Mouse (Mus musculus) activated CD4-positive, CD25-positive, alpha-beta regulatory T cell, adult 4 months (primary cell): Measurements from ENCODE around the gene Sesn2. TPM values are rescaled to one million over a fixed set of nuclear protein-coding genes. Genes with fewer than 3 reads are reported as not detected.

Experiments
- ATAC-seq: one replicate; pipeline ENCODE4 v1.8.0; 2017
- polyA plus RNA-seq, 2 experiments: library from polyadenylated mRNA; unstranded; fragments of 100-300 nt; shearing (Covaris generic); gene quantifications; one replicate each; pipeline ENCODE4 v1.2.1; 2017

Sesn2 gene
- polyA plus RNA-seq, 2 experiments from 2014 or later = 1.7 to 5.4 TPM

DNA sequence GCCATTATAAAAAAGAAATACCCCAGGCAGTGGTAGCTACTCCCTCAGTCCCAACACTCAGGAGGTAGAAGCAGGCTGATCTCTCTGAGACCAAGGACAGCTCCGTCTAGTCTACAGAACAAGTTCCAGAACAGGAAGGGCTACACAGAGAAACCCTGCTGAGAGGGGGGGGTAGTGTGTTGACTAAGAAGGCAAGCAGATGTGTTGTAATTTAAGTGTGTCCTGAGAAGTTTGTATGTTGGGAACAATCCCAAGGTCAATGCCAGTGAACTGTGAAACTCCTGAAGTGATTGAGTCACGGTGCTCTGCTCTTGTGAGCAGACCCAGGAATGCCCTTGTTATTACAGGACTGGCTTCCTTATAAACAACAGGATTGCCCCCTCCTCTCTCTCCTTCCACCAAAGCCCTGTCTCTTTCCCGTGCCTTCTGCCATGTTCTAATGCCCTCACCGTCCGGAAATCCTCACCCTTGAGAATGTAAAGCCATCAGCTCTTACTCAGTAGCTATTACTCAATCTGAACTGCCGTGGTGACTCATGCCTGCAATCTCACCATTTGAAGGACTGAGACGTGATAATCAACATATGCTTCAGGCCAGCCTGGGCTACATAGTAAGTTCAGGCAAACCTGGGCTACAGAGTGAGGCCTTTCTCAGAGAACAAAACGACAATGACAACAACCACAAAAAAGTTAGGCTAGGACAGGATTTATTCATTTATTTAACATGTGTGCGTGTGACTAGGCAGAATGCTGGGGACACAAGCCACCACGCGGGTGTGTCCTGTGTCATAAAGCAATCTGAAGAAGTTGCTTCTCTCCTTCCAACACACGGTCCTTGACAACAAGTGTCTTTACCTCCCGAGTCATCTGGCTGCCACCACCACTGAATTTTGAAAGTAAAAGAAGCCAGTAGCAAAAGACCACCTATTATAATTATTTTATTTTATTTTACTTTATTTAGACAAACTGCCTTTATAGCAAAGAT lies 34.1 kb downstream of the Sesn2 start:
- no peak for ATAC-seq

DNA sequence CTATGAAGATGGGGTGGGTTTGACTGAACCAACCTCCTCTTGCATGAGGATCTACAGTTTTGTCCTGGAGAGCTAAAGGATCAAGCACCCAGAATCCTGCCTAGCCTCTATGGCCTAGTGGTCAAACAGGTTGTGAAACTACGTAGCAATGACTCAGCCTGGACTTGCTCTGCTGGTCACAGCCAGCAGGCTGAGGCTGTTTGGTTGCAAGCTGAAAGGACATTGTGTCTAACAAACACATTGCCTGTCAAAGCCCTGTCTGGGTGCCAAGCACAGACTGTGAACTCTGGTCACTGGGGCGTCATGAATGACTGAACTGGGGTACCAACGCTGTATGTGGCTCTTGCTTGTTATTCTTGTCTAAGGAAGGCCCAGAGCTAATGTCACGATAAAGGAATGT lies 35.7 kb downstream of the Sesn2 start:
- no peak for ATAC-seq

DNA sequence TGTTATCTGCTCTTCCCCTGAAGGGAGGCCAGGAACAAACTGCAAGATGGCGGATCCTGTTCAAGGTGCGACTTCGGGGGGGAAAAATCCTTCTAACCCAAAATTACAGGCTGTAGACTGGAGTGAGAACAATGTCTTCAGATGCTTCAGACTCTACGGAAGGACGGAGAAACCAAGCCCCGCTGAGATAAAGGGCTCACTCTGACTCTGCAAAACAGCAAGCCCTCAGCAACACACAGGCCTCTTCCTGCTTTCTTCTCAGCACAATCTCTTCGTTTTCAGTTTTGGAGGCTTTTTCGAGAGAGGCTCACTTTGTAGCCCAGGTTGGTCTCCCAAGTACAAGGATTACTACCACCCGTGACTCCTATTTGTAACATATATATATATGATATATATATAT lies 36.9 kb downstream of the Sesn2 start:
- ATAC-seq = no peak

DNA sequence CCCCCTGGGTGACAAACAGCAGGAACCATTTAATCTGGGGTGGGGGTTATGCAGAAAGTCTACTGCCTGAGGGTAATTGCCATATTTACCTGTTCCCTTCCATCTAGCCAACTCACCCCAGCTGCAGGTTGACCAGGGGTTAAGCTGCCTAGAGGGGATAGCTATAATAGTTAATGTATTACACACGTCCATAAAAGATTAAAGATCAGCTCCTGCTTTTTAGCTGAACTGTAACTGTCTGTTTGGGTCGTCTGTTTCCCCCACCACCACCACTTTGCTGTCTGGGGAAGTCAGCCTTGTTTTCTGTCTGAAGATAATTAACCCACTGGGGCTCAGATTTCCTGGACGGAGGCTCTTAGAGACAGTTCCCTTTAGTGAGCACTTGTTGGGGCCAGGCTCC lies 40.4 kb downstream of the Sesn2 start:
- no peak for ATAC-seq

DNA sequence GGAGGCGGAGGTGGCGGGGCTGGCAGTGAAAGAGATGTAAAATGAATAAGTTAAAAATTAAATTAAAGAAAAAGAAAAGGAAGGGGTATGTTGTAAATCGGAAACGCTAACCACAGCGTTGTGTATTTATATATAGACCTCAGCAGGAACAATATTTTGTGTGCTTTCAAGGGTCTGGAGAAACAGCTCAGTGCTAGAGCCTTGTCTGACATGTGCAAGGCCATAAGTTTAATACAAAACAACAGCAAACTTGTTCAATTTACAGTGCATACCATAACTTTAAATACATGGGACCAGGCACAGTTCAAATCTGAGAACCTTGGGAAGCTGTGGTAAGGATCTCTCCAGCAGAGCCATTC lies 46.1 kb downstream of the Sesn2 start:
- peak; percentile 8 for ATAC-seq

DNA sequence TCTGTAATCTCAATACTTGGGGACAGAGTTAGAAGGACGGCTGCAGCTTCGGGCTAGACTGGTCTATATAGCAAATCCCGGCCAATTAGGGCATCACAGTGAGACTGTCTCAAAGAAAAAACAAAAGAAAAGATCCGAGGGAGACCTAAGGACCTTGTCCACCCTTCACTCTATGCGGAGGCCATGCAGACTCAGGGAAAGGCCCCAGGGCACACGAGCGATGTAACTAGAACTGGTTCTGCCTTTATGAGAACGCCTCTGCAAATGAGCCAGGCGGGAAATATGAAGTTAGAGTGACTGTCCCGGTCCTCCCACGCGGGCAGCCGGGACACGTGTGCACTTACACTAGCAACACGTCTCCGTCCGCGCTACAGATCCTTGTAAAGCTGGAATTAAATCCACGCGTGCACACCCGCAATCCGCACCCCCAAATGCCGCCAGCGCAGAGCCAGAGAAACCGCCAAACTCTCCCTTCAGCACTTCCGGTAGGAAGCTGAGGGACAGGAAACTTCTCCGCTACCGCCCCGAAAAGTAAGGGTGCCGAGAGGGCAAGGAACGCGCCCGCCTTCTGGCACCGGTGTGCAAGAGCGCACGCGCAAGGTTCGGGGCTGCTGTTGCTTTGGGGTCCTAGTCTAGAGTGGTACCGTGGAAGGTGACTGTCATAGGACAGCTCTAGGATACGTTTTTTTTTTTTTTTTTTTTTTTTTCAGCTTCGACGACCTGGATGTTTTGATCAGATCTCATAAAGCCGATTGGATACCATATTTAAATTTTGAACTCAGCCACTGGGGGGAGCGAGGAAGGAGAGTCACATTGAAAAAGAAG lies 46.7 kb downstream of the Sesn2 start, which contains the start of gene Med18:
Gene Med18 (minus strand): TSS at position 492 of the 825 bp plus-strand sequence.
- ATAC-seq = peak; percentile 86

DNA sequence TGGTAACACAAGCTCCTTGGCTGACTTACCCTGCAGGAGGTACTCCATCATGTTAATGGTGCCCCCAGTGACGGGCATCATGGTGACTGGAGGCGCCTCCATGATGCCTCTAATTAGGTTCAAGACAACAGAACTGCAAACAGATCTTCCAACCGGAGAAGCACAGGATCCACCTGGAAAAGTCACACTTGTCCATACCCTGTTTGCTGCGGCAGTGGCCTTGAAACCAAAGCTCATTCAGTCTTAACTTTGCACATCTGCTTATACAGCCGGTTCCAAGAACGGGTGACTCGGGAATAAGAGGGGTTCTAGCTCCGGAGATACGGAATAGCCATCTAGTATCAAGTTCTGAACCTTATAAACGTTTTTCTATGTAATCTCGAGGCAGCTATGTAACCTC lies 47.5 kb downstream of the Sesn2 start:
- ATAC-seq = no peak

DNA sequence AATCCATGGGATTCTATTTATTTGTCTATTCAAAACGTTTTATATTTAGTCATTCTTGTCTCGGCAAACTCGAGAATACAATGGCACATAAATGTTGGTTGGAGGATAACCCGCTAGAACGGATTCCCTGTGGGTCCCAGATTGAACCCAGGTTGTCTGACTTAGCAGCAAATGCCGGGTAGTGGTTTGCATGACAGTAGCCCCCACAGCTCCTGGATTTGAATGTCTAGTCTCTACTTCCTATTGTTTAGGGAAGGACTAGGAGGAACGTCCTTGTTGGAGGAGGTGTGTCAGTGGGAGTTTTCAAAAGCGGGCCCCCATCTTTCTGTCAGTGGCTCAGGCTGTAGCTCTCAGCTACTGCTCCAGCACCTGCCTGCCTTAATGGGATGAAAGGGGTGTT lies 50.1 kb downstream of the Sesn2 start:
- ATAC-seq = no peak

DNA sequence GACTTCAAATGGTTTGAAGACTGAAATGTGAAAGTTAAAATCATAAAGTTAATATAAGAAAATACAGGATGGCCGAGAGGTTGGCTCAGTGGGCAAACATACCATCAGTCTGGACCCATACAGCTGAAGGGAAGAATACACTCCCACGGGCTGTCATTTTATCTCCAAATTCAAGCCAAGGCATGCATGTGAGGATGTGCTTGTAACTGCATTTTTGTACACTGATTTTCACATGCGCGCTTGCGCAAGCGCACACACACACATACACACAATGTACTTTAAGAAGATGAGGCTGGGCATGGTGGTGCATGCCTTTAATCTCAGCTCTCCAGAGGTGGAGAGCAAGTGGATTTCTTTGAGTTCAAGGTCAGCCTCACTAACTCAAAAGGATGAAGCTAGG lies 54.7 kb downstream of the Sesn2 start:
- ATAC-seq = no peak

DNA sequence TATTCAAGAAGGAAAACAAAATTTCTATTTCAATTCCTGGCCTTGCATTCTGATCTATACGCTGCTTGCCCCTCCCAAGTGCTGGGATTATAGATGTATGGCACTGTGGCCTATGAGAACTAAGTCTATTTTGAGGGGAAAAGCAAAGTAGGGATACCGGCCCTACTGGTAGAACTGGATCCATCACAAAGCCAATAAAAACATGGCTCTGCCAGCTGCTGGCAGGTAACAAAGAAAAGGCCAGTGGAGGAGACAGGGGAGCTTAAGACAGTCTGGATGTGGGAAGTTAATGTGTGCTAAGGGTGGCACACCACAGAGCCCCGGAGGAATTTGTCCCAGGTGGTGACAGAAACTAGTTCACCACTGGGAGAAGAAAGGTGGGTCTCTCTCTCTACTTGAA lies 55.2 kb downstream of the Sesn2 start:
- no peak for ATAC-seq

DNA sequence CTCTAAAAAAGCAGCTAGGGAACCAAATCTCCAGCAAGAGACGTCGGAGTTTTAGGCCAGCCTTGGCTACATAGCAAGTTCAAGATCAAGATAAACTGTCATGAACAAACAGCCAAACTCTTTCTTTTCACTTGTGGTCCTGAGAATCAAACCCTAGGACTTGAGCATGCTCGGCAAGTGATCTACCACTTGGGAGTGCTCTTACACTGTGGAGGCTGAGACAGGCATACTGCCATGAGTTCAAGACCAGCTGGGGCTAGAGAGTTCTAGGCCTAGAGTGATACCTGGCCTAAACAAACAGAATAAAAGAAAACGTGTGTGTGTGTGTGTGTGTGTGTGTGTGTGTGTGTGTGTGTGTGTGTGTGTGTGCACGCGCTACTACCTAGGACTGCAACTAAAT lies 56.1 kb downstream of the Sesn2 start:
- ATAC-seq = no peak

DNA sequence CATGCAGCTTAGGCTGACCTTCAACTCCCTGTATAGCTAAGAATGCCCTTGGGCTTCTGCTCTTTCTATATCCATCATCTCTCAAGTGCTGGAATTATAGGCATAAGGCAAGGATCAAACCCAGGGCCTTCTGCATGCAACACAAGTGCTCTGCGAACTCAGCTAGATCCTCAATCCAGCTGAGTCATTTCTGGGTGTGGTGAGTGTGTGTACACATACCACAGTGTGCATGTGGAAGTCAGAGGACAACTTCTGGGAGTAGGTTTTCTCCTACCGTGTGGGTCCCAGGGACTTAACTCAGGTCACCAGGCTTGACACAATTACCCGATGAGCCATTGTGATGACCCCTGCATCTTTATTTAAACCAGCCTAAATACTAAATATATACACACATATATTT lies 60.5 kb downstream of the Sesn2 start:
- ATAC-seq = no peak

DNA sequence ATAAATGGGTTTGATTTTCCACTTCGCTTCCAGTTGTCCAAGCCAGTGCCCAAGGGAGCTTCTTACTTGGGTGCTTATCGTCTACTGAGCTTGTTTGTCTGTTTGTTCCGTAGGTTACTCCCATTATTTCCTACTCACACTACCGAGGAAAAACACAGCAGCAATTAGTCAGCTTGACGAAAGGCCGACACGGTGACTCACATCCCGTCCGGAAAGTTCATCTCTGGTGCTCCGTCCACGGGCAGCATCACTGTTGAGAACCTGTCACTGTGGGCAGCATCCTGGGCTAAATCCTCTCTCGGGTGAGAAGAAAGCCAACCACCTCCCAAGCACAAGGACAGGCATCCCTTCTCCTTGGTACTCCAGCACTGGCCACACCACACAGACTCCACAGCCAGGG lies 64.2 kb downstream of the Sesn2 start:
- ATAC-seq = no peak

DNA sequence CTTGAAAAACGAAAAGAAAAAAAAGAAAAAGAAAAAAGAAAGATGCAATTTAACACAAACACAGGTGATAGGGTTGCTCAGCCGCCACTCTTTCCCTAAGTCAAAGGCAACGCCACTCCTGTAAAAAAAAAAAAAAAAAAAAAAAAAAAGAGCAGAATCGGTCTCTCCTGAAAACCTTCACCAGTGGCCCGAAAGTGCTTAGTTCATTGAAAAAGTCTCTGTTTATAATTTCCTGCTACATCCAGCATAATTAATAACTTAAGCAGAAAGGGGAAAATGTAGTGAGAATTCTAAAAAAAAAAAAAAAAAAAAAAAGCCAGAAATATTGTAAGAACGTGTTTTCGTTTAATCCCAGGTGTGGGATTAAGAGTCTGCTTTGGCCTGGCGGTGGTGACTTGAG lies 65.8 kb downstream of the Sesn2 start:
- ATAC-seq = no peak

Other genes starting within 250 kb of the Sesn2 start
- 10 to 100 TPM; 13.8 to 13.9 TPM for gene Gmeb1, start 248.9 kb downstream of the Sesn2 start, polyA plus RNA-seq
- gene Taf12, start 236.1 kb downstream of the Sesn2 start, polyA plus RNA-seq = 10 to 100 TPM; 74.6 to 89.5 TPM
- gene Rab42, start 207.1 kb downstream of the Sesn2 start, polyA plus RNA-seq = not detected
- 10 to 100 TPM; 36.0 to 41.5 TPM for gene Trnau1ap, start 181.0 kb downstream of the Sesn2 start, polyA plus RNA-seq
- 10 to 100 TPM in 1 of 2 experiments, 1 to 10 TPM in 1; 9.5 to 25.2 TPM for gene Rcc1, start 156.9 kb downstream of the Sesn2 start, polyA plus RNA-seq
- gene Phactr4, start 88.0 kb downstream of the Sesn2 start, polyA plus RNA-seq = 1 to 10 TPM; 3.8 to 4.7 TPM
- gene Med18, start 46.6 kb downstream of the Sesn2 start, polyA plus RNA-seq = 10 to 100 TPM; 27.4 to 30.8 TPM
- 100 to 1,000 TPM; 222 to 226 TPM for gene Atpif1, start 23.2 kb upstream of the Sesn2 start, polyA plus RNA-seq
- 100 to 1,000 TPM; 293 to 317 TPM for gene Dnajc8, start 25.0 kb upstream of the Sesn2 start, polyA plus RNA-seq
- gene Ptafr, start 53.6 kb upstream of the Sesn2 start, polyA plus RNA-seq = under 1 TPM; 0.62 to 0.90 TPM
- 10 to 100 TPM; 23.2 to 23.8 TPM for gene Eya3, start 128.5 kb upstream of the Sesn2 start, polyA plus RNA-seq
- 1 to 10 TPM; 2.2 to 4.0 TPM for gene Xkr8, start 222.0 kb upstream of the Sesn2 start, polyA plus RNA-seq
- 1 to 10 TPM; 2.7 to 4.4 TPM for gene Smpdl3b, start 246.8 kb upstream of the Sesn2 start, polyA plus RNA-seq